Mouse (Mus musculus): ENCODE measurements at regions not wholly inside any gene's neighbourhood (a gene's known extent, or its start where the extent isn't known, plus 50 kb on each side); places are given as distances from the start of the nearest gene placed in this dataset.
"Not testable (repeated sequence)": the region's sequence is repeated elsewhere in the genome, so short reads cannot be mapped to it uniquely, and the experiment has no call there.

DNA sequence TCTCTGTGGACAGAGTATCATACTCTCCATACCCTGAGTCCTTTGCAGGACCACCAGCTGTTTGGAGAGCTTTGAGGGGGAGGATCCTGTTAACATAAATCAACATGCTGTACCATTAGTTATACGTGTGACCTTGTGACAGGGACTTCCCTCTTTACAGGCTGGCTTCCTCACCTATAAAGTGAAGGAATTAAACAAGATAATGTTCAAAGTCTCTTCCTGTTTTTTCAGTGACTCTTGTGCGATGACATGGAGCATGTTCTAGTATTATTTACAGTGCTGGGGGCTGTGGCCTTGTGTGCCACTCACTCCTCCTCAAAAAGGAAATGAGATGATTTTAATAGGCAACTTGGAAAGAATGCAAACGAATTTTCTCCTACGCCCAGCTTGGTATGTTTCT is 182.1 kb upstream of the Meox2 start:
- no peak for DNase-seq (ENCODE audit: extremely low spot score, low read depth, low spot score)

- DNase-seq (ENCODE audit: extremely low spot score, low read depth, low spot score) = no peak
Observed at GRCm38 (mm10) chr12:36933118-36933610, 175.2 kb upstream of the Meox2 start.

- DNase-seq (ENCODE audit: extremely low spot score, low read depth, low spot score) = no peak
Observed at GRCm38 (mm10) chr12:36943903-36944302, 164.4 kb upstream of the Meox2 start.

GRCm38 (mm10) chr12:36945964-36946363 is 162.4 kb upstream of the Meox2 start:
- DNase-seq (ENCODE audit: extremely low spot score, low read depth, low spot score) = no peak

GRCm38 (mm10) chr12:36947902-36948301 is 160.4 kb upstream of the Meox2 start:
- no peak for DNase-seq (ENCODE audit: extremely low spot score, low read depth, low spot score)

- DNase-seq (ENCODE audit: extremely low spot score, low read depth, low spot score) = no peak
Observed at GRCm38 (mm10) chr12:36949096-36949738, 159.1 kb upstream of the Meox2 start.

GRCm38 (mm10) chr12:36974432-36975094 is 133.8 kb upstream of the Meox2 start:
- DNase-seq (ENCODE audit: extremely low spot score, low read depth, low spot score) = no peak

DNA sequence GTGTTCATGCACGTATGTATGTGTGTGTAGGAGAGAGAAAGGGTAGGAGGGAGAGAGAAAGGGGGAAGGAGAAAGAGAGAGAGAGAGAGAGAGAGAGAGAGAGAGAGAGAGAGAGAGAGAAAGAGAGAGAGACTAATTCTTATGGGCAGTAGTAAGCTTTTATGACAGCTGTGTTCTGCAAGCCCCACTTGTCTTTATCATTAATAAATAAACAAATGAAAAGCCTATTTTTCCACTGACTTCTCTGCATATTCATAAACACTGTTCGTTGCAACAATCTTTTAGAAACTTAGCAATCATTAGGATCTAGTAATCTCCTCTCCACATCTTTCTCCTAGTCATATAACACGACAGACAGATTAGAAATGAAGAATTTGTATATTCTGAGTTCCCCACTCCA is 131.2 kb upstream of the Meox2 start:
- no peak for DNase-seq (ENCODE audit: extremely low spot score, low read depth, low spot score)

GRCm38 (mm10) chr12:36991135-36991534 is 117.2 kb upstream of the Meox2 start:
- DNase-seq (ENCODE audit: extremely low spot score, low read depth, low spot score) = no peak

DNA sequence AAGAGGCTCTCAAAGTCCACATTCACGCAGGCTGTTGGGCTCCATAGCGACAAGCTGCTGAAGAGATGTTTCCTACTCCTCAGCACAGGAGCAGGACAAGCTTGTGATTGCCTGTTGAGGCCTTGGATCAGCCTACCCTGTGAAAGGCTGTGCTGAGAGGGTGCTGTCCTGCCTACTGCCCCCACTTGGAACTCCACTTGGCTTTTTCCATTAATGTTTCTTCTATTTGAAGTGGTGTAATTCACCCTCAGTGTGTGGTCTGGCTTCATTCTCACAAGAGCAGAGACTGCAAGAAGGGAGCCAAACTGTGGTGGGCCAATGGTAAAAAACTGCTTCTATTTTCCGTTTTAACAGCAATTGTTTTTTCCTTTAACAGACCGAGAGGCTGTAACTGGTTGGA is 116.4 kb upstream of the Meox2 start:
- no peak for DNase-seq (ENCODE audit: extremely low spot score, low read depth, low spot score)

GRCm38 (mm10) chr12:37001401-37001800 is 106.9 kb upstream of the Meox2 start:
- no peak for DNase-seq (ENCODE audit: extremely low spot score, low read depth, low spot score)

DNA sequence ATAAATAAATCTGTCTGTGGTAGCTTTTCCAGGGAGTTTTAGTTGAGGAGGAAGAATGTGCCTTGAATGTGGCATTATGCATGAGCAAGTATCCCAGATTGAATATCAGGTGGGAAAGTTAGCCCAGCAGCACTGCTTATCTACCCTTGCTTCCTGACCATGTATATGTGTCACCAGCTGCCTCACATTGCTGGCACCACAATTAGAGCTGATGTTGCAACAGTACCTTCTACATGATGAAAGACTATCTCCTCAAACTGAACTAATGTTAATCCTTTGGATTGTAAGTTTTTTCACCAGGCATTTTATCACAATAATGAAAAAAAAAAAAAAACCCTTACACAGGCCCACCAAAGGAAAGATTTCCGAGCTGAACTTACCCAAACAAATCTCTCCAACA is 103.1 kb upstream of the Meox2 start:
- no peak for DNase-seq (ENCODE audit: extremely low spot score, low read depth, low spot score)

GRCm38 (mm10) chr12:37010306-37010705 is 98.0 kb upstream of the Meox2 start:
- no peak for DNase-seq (ENCODE audit: extremely low spot score, low read depth, low spot score)

GRCm38 (mm10) chr12:37014401-37014800 is 93.9 kb upstream of the Meox2 start:
- no peak for DNase-seq (ENCODE audit: extremely low spot score, low read depth, low spot score)

GRCm38 (mm10) chr12:37014945-37015344 is 93.4 kb upstream of the Meox2 start:
- not testable (repeated sequence) for DNase-seq (ENCODE audit: extremely low spot score, low read depth, low spot score)

- no peak for DNase-seq (ENCODE audit: extremely low spot score, low read depth, low spot score)
Observed at GRCm38 (mm10) chr12:37015474-37016248, 92.7 kb upstream of the Meox2 start.

GRCm38 (mm10) chr12:37047191-37047590 is 61.1 kb upstream of the Meox2 start:
- DNase-seq (ENCODE audit: extremely low spot score, low read depth, low spot score) = no peak

- no peak for DNase-seq (ENCODE audit: extremely low spot score, low read depth, low spot score)
Observed at GRCm38 (mm10) chr12:37050596-37050995, 57.7 kb upstream of the Meox2 start.

DNA sequence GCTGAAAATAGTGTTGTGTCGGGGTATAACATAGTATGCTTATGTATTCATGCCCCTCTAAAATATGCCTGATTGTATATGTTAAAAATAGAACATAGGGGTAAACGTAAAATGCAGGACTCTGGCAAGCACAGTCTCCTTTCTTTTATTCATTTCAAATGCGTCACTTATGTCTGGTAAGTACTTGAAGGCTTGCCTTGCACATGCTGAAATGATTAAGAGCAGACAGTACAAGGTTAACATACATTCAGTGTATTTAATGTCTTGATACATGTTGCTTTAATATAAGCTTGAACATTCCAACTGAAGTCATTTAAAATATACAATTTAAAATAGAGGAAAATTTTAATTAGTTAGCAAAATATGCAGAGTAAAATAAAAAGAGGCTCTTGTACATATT is 50.9 kb upstream of the Meox2 start:
- no peak for DNase-seq (ENCODE audit: extremely low spot score, low read depth, low spot score)
